Mouse (Mus musculus): ENCODE results near the gene Myb.
"Not testable (repeated sequence)": the region's sequence is repeated elsewhere in the genome, so short reads cannot be mapped to it uniquely, and the experiment has no call there.

The Myb gene

GRCm38 (mm10) chr10:21167842-21168241 lies 7.1 kb upstream of the Myb start:
- DNase-seq: no peak

- DNase-seq: no peak
Observed at GRCm38 (mm10) chr10:21167165-21167564, 6.4 kb upstream of the Myb start.

- DNase-seq: no peak
Observed at GRCm38 (mm10) chr10:21165411-21165810, 4.6 kb upstream of the Myb start.

GRCm38 (mm10) chr10:21162124-21162523 lies 1.3 kb upstream of the Myb start:
- DNase-seq: no peak

- peak; percentile 74 to 81 for DNase-seq
Observed at GRCm38 (mm10) chr10:21161359-21162094, 743 bp upstream of the Myb start.

GRCm38 (mm10) chr10:21159697-21160394 lies 938 bp downstream of the Myb start:
- peak; percentile 46 to 56 for DNase-seq

GRCm38 (mm10) chr10:21158918-21159443 lies 1.8 kb downstream of the Myb start:
- DNase-seq: peak; percentile 73 to 78

GRCm38 (mm10) chr10:21158111-21158917 lies 2.5 kb downstream of the Myb start:
- peak; percentile 47 to 74 for DNase-seq

- no peak for DNase-seq
Observed at GRCm38 (mm10) chr10:21156953-21157499, 3.8 kb downstream of the Myb start.

GRCm38 (mm10) chr10:21156416-21156815 lies 4.4 kb downstream of the Myb start:
- DNase-seq: no peak

GRCm38 (mm10) chr10:21154927-21155326 lies 5.9 kb downstream of the Myb start:
- no peak for DNase-seq

GRCm38 (mm10) chr10:21153433-21153832 lies 7.4 kb downstream of the Myb start:
- no peak for DNase-seq

GRCm38 (mm10) chr10:21152812-21153211 lies 8.0 kb downstream of the Myb start:
- DNase-seq: no peak

GRCm38 (mm10) chr10:21151320-21151719 lies 9.5 kb downstream of the Myb start:
- no peak for DNase-seq

- DNase-seq: not testable (repeated sequence)
Observed at GRCm38 (mm10) chr10:21149945-21150344, 10.8 kb downstream of the Myb start.

- no peak for DNase-seq
Observed at GRCm38 (mm10) chr10:21146719-21147118, 14.1 kb downstream of the Myb start.

GRCm38 (mm10) chr10:21146263-21146662 lies 14.5 kb downstream of the Myb start:
- DNase-seq: no peak

- DNase-seq: no peak
Observed at GRCm38 (mm10) chr10:21144627-21145504, 15.9 kb downstream of the Myb start.

- DNase-seq: no peak
Observed at GRCm38 (mm10) chr10:21135297-21135696, 25.5 kb downstream of the Myb start.

GRCm38 (mm10) chr10:21130901-21131493 lies 29.8 kb downstream of the Myb start:
- DNase-seq: no peak

GRCm38 (mm10) chr10:21128086-21128611 lies 32.6 kb downstream of the Myb start:
- DNase-seq: no peak

All from thymus, adult 18-20 months (tissue).